Mouse (Mus musculus) T-helper 2 cell (primary cell): Measurements from ENCODE around the gene Ano5.

ENCODE experiments used
- in situ Hi-C: fragments of 300-600 bp; cut with MboI, MseI; formaldehyde crosslinking; loops from one replicate; pipeline ENCODE4 v1.15.1; 2025; ENCODE audit warnings: high pct_unique_total_duplicates

Ano5 gene

DNA sequence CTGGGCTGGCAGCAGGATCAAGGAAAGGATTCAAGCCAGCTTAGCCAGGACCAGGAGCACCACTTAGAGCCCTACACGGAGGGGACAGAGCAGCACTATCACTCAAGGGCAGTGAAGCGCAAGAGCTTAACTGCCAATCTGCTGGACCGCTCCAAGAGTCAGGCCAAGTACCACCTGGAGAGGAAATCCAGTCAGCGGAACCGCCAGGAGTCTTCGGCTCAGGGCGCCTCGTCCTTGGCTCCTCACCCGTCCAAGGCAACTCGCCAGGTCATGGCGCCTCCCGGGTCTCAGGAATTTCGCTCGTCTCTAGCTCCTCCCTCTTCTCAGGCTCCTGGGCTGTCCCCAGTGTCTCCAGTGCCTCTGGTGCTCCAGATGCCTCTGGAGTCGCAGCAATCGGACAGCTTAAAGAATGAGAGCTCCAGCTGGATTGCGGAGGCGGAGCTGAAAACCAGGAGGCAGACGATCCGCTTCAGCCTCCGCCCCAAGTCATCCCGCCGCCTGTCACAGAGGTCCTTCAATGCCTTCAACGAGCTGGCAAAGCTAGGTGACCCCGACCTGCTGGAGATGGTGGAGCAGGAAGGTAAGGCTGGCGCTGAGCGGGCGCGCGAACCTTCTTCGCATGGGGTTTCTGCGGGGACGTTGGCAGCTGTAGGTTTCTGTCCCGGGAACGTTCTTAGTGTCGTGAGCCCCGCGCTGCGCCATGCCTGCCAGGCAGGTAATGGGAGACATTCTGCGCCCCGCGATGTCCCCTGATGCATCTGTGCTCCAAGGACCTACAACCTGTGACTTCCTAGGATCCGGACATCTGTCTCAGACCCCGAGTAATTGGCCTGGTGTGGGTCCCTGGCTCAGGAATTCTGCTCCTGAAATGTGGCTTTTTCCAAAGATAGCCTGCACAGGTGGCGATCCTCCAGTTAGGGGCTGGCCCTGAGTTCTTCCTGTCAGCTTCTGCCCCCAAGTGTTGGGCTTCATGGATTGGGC lies at the start of gene Ano5:
Gene Ano5 (plus strand): TSS at position 359 of the 981 bp plus-strand sequence.
- in situ Hi-C loops: no loop called here

DNA sequence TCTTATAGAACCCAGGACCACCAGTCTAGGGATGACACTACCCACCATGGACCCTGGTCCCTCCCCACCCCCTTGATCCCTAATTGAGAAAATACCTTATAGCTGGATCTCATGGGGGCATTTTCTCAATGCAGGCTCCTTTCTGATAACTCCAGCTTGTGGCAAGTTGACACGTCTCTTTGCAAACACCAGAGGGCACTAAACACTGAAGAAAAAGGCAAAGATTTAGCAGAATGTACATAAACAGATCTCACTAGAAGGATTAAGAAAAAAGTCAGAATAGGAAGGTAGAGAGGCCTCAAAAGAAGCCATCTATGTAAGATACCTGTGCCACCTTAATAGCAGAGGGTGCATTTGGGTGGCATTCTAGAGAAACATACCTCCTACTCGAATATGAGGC lies 11.4 kb upstream of the Ano5 start:
- in situ Hi-C loops: no loop called here

DNA sequence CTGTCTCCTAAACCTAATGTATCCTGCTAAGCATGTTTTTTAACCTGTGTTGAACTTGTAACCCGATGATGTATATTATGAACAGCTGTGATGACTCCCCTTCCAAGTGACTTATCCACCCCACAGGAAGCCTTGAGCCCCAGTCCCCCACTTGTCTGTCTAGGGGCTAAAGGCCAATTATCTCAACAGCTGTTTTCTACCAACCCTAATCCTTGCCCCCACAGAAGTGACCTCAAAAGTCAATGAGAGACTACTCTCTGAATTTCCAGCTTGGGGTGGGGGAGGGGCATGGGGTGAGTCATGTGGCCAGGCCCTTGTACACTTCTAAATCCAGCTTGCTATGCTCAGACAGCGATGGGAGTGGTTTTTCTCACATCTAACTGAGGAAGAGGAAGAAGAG lies 6.9 kb upstream of the Ano5 start:
- in situ Hi-C loops: no loop called here

DNA sequence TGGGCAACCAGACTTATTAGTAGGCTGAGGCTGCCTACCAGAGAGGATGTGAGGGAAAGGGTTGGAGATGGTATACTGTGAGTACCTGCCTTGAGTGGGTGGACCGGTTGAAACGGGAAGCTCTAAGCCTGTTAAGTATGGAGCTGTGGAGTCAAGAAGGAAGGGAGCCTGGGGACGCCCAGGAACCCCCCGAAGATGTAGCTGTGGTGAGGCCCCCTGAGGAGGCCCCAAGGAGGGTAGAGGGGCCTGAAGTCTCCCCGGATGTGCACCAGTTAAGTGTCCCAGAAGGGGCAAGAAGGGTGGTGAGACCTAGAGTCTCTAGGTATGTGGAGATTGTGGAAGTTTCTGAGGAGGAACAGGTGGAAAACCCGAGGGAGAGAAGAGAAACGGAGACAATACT lies 682 bp upstream of the Ano5 start:
- in situ Hi-C loops: no loop called here

DNA sequence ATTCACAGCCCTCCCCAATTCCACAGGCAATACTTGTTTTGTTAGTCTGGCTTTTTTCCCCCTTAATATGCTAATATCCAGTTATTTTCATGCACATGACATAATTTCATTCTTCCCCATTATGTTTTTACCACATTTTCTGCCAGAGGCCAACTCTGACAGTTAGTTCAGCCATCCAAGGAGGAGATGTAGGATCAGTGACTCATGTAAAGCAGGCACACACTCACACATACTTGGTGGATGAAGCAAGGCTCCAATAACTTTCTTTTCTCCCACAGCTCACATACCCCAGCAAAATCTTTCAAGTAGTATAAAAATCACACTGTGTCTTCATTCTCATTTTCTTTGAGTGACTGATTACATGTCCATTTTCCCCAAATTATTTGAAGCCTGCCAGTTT lies 28.5 kb downstream of the Ano5 start:
- in situ Hi-C loops: no loop called here

DNA sequence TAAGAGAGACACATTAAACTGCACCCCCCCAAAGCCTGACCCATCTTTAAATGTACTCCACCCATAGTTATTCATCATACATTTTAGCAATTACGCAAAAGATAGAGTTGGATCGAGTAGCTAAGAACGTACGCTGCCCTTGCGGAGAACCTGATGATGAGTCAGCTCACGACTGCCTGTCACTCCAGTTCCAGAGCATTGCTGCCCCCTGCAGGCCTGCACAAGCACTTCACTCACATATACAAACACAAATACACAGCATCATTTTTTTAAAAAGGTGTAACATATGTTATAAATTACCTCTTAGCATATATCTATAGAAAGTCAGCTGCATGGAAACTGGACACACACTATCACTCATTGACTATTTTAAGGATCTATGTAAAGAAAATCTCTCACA lies 29.9 kb downstream of the Ano5 start:
- in situ Hi-C loops: no loop called here

DNA sequence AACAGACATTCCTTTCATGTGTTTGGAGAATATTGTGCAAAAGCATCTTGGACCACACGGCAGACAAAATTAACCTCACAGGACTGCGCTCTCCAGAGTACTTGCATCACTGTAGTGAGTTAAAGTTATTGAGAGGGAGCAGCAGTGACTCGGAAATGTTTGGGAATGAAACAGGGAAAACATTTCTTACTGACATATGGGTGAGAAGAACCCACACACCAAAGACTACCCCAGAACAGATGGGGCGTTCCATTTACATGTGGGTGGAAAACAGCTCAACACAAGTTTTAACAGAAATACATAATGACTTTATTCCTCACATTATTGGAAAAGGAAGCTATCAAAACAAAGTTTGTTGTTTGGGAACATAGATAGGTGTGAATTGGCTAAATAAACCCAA lies 89.2 kb downstream of the Ano5 start:
- in situ Hi-C loops: no loop called here

DNA sequence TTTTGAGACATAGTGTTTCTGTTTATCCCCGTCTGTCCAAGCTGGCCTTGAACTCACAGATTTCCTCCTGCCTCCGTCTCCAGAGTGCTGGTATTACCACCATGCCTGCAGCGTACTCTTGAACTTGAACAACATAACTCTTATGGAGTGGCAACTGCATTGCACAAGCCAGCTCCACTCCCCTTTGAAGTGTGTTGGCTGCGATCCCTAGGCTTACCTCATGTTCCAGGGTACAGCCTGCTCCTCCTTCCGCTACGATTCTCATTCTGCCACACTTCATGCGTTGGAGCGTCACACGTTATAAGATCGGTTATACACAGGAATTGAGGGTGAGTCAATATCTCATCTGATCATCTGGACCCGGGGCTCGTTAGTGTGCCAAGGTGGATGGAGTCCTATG lies 92.9 kb downstream of the Ano5 start:
- in situ Hi-C loops: no loop called here

DNA sequence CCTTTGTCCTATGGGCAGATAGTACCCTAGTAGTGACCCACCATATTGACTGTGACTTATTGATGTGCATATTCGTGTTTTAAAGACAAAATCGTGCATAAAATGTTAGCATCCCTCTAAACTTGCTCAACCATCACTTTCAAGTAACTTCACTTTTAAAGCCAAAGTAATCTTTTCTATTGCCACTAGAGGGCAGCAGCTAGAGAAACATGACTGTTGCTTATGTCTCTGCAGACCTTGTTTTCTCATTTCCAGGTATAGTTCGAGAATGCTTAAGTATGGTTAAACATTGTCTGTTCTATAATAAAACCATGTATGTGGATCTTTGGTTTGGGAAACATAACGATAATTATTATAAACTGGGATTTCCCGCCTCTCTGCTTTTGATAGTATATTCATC lies 103.6 kb downstream of the Ano5 start:
- in situ Hi-C loops: no loop called here

DNA sequence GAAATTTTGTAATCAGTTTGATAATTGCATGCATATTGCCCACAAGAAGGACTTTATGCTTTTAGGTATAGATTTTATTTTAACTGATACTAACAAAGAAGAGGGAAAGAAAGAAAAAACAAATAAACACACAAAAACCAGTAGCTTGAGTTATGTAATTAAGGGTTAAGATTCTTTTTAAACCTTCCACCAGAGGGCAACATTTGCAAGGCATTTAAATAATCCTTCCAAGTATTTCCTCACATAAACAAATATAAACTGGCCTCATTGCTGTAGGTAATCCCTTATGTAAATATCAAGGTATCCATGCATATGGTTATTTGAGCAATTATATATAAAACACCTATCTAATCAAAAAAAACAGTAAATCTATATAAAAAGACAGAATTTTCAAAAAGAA lies 107.1 kb downstream of the Ano5 start:
- in situ Hi-C loops: loop anchor here (5.0 kb wide), 1 partner anchor 354 kb away; no protein-coding TSS in a partner anchor

DNA sequence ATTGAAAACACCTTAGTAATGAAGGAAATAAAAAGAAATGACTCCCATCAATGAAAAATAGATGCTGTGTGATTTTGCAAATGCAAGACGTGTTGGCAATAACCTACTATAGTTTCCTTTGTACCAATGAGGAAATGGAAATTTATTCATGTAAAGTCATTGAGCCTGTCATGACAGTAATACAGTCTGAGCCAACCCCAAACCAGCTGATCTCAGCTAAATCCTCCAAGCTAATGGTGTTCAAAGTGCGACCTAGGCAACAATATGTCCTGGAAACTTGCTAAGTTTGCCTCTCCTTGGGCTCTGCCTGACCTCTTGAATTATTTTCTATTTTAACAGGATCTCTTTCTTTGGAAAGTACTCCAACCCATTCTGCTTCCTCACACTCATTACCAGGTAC lies 107.6 kb downstream of the Ano5 start:
- in situ Hi-C loops: loop anchor here (5.0 kb wide), 1 partner anchor 354 kb away; no protein-coding TSS in a partner anchor

DNA sequence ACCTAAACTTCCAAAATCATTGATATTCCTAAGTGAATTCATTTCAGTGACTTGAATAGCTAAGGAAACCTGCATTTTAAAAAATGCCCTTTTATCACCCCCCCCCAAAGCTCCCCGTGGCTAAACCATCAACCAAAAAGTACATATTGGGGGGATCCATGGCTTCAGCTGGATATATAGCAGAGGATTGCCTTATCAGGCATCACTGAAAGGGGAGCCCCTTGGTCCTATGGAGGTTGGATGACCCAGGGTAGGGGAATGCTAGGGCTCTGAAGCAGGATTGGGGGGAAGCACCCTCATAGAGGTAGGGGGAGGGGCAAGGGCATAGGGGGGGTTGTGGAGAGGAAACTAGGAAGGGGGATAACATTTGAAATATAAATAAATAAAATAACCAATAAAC lies 109.1 kb downstream of the Ano5 start:
- in situ Hi-C loops: loop anchor here (5.0 kb wide), 1 partner anchor 352 kb away; no protein-coding TSS in a partner anchor

DNA sequence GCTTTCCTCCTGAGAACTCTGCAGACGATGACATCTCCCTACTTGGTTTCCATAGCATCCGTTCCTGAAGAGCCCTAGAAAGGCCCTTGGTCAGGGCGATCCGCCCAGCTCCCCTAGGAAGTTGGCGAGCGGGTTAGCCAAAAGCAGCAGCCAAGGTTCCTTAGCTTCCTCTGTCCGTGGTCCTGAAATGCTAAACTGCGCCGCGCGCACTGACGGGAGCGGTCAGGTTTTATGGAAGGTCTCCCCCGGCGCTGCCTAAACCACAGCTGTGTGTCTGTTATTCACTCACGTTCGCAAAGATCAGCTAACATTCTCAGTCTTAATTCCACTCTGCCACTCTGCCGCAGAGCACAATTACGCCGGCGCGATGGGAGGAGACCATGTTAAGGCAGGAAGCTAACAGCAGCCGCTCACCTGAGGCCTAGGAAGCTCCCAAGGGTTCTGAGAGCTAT lies 110.9 kb downstream of the Ano5 start, which contains the start of gene Slc17a6:
Gene Slc17a6 (plus strand): TSS at position 313 of the 452 bp plus-strand sequence.
- in situ Hi-C loops: no loop called here

DNA sequence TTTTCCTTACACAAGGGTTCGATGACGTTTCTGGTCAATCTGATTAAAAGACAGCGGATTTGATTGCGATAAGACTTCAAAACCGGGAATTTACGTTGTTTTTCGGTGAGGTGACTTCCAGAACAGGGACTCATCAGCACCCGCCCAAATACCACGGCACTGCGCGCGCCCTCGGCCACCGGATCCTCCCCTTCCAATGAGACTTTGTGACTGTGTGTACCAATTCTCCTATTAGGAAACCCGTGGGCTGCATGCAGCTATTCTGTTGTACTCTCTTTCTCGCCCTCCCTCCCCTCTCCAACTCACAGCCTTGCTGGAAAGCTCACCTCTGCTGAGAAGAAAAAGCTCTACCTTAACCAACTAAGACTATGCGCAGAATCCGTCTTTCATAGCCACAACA lies 111.4 kb downstream of the Ano5 start:
- in situ Hi-C loops: no loop called here

DNA sequence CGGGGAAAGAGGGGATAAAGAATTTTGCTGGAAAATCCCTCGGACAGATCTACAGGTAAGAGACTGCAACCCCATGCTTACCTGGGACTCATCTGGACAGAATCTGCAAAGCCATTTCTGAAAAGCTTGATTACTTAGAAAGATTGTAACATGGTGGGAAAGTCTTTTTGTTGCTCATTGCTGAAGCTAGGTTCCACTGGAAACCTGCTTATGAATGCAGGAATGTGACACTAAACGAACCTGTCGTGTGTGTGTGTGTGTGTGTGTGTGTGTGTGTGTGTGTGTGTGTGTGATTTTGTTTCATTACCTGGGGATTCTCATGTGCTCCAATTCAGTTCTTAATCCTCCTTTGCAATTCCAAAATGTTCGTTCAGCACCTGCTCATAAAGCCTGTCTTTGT lies 111.8 kb downstream of the Ano5 start:
- in situ Hi-C loops: no loop called here

DNA sequence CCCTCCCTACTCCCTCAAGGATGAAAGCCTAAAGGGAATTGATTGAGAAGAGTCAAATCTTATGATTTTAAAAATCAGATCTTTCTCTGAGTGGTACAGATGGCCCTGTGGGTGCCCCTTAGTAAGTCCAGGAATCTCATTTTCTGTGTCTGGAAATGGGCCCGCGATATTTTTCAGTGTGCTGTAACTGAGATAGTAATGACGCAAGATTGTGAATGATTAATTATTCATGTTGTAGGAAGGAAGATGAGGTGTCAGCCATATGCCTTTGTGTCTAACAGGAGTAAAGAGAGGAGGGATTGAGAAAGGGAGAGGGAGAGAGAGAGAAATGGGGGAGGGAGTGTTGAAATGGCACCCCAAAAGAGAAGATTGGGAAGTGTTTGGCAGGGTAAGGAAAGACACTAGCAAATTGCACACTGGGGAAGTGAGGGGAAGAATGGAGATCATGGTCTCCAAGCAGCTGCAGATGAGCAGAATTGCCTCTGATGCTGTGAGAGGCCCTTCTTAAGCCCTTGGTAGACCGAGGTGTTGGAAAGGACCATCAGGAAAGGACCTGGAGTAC lies 113.6 kb downstream of the Ano5 start:
- in situ Hi-C loops: no loop called here

DNA sequence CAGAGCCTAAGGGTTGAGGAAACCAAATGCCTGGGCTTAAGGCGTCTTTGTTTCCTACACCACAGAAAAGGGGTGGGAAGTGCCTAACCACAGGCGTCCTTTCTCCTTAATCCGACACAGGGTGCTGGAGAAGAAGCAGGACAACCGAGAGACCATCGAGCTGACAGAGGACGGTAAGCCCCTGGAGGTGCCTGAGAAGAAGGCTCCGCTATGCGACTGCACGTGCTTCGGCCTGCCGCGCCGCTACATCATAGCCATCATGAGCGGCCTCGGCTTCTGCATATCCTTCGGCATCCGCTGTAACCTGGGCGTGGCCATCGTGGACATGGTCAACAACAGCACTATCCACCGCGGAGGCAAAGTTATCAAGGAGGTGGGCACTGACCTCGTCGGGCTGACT lies 114.3 kb downstream of the Ano5 start:
- in situ Hi-C loops: loop anchor here (25.0 kb wide), 1 partner anchor 212 kb away; no protein-coding TSS in a partner anchor

DNA sequence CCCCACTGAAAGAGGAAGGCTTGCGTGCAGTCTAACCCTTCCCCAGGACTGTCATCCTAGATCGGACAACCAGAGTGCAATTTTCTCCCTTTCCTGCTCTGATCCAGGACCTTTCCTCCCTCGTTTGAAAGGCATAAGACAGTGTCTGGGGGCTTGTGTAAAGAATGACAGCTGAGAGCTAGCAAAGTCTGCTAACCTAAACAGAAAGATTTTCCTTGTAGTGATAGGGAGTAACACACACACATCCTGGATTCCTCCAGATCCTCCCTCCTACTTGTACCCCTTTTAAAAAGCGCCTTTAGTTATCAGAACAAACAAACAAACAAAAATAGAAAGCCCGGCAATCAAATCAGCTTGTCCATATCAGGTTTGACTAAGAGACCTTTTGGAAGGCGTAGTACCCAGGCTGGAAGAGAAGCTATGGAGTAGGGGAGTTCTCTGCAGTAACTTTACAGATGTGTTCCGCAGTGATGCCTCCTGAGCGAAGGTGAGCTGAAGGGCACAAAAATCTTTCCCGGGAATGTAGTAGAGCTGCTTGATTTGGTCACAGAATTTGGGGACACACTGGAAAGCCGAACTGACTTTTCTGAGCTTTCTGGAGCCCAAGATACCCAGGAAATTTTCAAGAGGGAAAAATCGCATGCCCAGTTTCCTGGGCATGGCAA lies 114.9 kb downstream of the Ano5 start:
- in situ Hi-C loops: loop anchor here (25.0 kb wide), 1 partner anchor 212 kb away; no protein-coding TSS in a partner anchor

DNA sequence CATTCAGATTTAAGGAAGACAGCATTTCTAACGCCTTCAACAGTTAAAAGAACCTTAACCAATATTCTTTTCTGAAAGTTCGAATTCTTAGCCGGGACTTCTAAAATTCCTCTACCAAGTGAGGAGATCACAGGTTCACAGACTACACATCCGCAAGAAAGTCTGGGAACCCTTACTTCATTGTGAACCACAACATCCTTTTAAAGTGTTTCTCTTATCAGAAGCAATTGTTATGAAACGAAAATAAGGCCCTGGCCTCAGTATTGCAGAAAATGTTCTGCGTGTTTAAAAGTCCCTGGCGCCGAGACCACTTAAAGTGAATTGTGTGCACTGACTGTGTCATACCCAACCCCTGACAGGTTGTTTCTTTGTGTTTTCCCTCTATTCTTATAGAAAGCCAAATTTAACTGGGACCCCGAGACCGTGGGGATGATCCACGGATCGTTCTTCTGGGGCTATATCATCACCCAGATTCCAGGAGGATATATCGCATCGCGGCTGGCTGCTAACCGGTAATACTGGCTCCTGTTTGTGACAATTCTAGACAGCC lies 115.7 kb downstream of the Ano5 start:
- in situ Hi-C loops: loop anchor here (25.0 kb wide), 1 partner anchor 211 kb away; no protein-coding TSS in a partner anchor

DNA sequence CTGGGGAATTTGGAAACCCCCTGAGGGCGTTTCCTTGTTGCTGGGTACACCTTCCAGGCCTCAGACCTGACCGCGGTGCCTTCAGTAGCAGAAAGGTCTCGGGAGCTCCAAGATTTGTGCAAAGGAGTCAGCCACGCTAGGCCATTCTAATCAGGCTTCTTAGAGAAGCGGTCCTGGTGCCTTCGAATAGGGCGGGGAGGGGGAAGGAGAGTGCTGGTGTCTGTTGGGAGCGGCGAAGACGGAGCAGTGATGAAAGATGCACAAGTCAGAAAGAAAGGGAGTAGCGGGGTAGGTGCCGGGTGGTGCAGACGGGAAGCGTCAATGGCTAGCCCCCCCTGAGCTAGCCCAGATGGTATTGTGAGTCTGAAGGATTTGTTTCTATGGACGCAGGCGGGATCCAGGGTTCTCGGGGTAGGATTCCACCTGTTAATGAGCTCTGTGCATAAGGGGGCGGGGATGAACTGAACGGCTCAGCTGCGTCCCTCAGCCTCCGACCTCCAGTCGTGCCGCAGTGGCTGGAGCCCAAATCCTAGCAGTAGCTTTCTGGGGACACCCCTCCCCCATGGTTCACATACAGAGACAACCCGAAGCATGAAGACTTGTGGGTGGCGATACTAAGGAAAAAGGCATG lies 116.3 kb downstream of the Ano5 start:
- in situ Hi-C loops: loop anchor here (25.0 kb wide), 1 partner anchor 210 kb away; no protein-coding TSS in a partner anchor

DNA sequence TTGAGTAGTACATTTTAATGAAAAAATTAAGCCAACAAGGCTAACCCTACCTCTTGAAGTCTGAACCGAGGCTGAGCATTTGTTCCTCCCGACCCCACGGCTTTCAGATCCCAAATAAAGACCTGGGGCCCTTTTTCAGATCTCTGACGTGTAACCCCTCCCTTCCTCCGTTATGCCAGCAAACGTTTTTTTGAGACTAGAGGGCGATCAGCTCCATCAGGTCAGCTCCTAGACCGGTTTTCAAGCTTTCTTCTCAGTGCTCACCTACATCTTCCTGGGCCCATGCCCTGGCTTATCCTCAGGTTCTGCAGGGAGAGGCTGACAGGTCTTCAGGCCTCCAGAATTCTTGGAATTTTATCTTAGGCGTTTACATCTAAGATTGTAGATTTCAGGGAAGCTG lies 116.8 kb downstream of the Ano5 start:
- in situ Hi-C loops: loop anchor here (25.0 kb wide), 1 partner anchor 210 kb away; no protein-coding TSS in a partner anchor
